Mouse (Mus musculus): ENCODE data around the gene Irf5.

DNA sequence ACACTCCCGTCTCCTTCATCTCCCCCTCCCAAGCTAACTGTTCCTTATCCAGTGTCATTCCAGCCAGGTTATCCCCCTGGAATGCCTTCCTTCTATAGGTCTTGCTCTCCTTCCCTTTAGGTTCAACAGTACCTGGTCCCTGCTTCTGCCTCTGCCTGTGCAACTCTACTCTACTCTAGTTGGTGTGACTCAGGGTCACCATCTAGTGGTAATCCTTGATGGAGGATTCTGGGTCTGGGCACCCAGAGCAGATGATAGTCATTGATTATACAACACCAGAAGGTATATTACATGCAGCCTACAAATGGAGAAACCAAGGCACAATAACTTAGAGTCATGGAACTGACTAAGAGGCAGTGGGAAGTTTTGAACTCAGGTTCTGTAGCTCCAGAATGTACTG lies 24.8 kb upstream of the Irf5 start:
- TF ChIP-seq CTCF (IDR thresholded peaks at IDR 0.05; ENCODE audit: low read depth) (peak; percentile 64), EP300 (IDR thresholded peaks at IDR 0.05; ENCODE audit: low read depth) (no peak)
